Mouse (Mus musculus) testis, adult 2 months (tissue): Measurements from ENCODE around the gene Foxj3. TPM values are rescaled to one million over a fixed set of nuclear protein-coding genes. Genes with fewer than 3 reads are reported as not detected.
"Not testable (repeated sequence)": the region's sequence is repeated elsewhere in the genome, so short reads cannot be mapped to it uniquely, and the experiment has no call there.

ENCODE experiments used
- H3K27ac ChIP-seq: fragments of 200-500 bp; 2 replicates; pipeline ENCODE4 v1.5.1; 2012; ENCODE audit warnings: low read depth, low read length; ENCODE audit not compliant: control insufficient read depth, insufficient read depth
- H3K27me3 ChIP-seq: fragments of 200-500 bp; 2 replicates; pipeline ENCODE4 v1.6.1; 2012; ENCODE audit warnings: mild to moderate bottlenecking, low read length, moderate library complexity; ENCODE audit not compliant: control insufficient read depth, insufficient read depth
- H3K36me3 ChIP-seq: fragments of 200-500 bp; 2 replicates; pipeline ENCODE4 v1.6.1; 2012; ENCODE audit warnings: mild to moderate bottlenecking, low read length; ENCODE audit not compliant: control insufficient read depth, insufficient read depth
- H3K4me1 ChIP-seq: fragments of 200-500 bp; 2 replicates; pipeline ENCODE4 v1.6.1; 2012; ENCODE audit warnings: low read length; ENCODE audit not compliant: control insufficient read depth, insufficient read depth
- H3K4me3 ChIP-seq: fragments of 200-500 bp; 2 replicates; pipeline ENCODE4 v1.5.1; 2012; ENCODE audit warnings: low read depth, mild to moderate bottlenecking, low read length, moderate library complexity, mixed read lengths; ENCODE audit not compliant: control insufficient read depth
- CTCF ChIP-seq: fragments of 200-500 bp; IDR thresholded peaks from 2 replicates; pipeline ENCODE4 v1.5.1; 2012; ENCODE audit warnings: low read depth, mild to moderate bottlenecking, inconsistent platforms, low read length, moderate library complexity; ENCODE audit not compliant: control insufficient read depth, insufficient read depth, insufficient replicate concordance
- POLR2A ChIP-seq: fragments of 200-500 bp; IDR thresholded peaks from 2 replicates; pipeline ENCODE4 v1.6.1; 2012; ENCODE audit warnings: low read depth, mild to moderate bottlenecking, inconsistent platforms, low read length, moderate library complexity; ENCODE audit not compliant: control insufficient read depth
- polyA plus RNA-seq: library from polyadenylated mRNA; depleted of rRNA; stranded (reverse); fragments of >200 nt; gene quantifications from 2 replicates; pipeline ENCODE4 v1.2.3, GENCODE M21; 2012

Foxj3 gene
- polyA plus RNA-seq, 1 experiment = 8.8 TPM

DNA sequence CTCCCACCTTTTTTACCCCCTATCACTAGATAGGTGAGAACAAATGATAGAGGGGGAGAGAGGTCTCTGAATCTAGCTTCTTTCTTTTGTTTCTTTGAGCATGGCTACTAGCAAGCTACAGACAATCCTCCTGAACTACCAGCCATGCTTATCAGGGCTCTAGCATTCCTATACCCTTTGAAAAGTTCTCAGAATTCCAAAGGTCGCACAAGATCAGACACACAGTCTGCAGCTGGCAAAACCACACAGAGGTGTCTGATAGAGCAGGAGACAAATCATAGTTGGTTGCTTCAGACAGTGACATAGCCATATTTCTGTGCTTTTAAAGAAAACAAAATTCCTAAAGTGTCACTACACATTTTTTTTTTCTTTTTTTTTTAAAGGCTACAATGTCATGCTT is 62.8 kb downstream of the Foxj3 start:
- Histone ChIP-seq H3K27me3 (no peaks in the 10 kb centered on the region), H3K4me1 (no peaks in the 10 kb centered on the region), H3K27ac (no peak overlapping the region), H3K36me3 (no peaks in the 10 kb centered on the region), H3K4me3 (no peak overlapping the region)
- TF ChIP-seq CTCF (no peak), POLR2A (no peak)

DNA sequence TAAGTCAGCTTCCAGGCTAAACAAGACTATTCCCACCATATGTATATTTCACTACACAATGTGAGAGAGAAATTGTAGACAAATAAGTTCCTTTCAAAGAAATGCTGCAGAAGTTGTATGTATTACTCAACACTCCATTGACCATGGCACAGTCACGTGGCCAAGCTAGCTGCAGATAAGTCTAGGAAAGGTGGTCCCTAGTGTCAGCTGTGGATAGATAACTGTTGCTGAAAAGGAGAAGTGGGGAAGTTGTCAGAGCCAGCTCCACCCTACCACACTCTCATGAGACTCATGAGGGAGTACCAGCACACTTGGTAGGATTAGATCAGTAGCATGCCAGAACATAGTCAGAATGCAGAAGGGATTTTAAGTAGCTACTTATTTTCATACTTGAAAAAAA is 72.7 kb downstream of the Foxj3 start:
- Histone ChIP-seq H3K4me1 (no peaks in the 10 kb centered on the region), H3K36me3 (no peaks in the 10 kb centered on the region), H3K27me3 (no peaks in the 10 kb centered on the region), H3K4me3 (no peak overlapping the region), H3K27ac (no peak overlapping the region)
- TF ChIP-seq POLR2A (no peak), CTCF (no peak)

DNA sequence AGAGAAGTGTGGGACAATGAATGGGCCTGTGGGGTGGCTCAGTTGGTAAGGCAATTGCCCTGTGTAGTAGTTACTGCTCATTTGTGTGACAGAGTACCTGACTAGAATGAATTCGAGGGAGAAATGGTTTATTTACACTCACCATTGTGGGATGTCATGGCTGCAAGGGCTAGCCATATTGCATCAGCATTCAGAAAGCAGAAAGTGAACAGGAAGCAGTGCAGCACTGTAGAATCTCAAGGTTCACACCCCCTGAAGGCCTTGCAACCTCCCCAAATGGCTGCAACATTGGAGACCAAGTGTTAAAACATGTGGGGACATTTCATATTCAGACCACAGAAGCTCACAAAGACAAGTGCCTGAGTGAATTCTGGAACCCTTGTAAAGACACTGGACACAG is 77.3 kb downstream of the Foxj3 start:
- H3K4me1 ChIP-seq = no peaks in the 10 kb centered on the region
- no peak overlapping the region for H3K4me3 ChIP-seq
- no peak overlapping the region for H3K27ac ChIP-seq
- TF ChIP-seq CTCF (no peak), POLR2A (no peak)
- H3K27me3 ChIP-seq = no peaks in the 10 kb centered on the region
- no peaks in the 10 kb centered on the region for H3K36me3 ChIP-seq

DNA sequence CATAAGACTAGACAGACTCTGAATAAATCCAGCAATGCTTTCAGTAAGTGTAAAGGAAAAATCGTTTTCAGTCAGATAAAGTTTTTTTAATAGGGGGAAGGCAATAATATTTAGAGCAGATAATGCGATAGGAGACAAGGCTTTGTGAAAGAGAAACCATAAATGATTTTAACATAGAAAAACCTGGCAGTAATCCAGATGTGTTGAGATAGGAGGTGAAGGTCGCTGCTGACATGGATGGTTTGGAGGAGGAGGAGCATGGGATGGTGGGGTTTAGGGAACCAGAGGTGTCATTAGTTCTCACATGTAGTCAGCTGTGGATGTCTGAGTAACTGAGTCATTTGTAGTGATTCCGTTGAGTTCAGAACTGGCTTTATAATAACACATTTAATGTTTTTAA is 77.9 kb downstream of the Foxj3 start:
- Histone ChIP-seq H3K4me3 (no peak overlapping the region), H3K27ac (no peak overlapping the region), H3K36me3 (no peaks in the 10 kb centered on the region), H3K27me3 (no peaks in the 10 kb centered on the region), H3K4me1 (no peaks in the 10 kb centered on the region)
- no peak for TF ChIP-seq POLR2A
- TF ChIP-seq CTCF = no peak

DNA sequence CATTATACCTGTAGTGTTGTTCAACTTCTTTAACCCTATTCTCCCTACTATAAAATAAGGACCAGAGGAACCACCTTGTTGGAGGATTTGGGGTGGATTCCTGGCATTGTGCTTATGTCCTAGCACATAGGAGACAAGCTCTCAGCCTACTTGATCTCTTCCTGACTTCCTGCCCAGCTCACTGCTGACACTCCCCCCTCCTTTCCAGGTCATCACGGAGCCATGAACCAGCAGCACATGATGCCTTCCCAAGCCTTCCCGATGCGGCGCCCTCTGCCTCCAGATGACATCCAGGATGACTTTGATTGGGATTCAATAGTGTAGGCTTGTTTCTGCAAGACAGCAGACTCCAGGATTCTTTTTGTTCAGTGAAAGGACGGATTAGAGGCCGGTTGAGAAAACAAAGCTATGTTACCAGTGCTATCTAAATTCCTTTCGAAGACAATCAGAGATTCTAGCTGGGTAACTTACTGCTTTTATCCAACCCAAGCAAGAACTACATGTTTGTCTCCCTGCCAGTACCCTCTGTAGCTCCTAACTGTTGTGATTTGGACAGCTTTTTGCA is 89.4 kb downstream of the Foxj3 start:
- Histone ChIP-seq H3K4me1 (no peaks in the 10 kb centered on the region), H3K36me3 (peaks cover 5% of the 10 kb centered on the region), H3K27me3 (no peaks in the 10 kb centered on the region), H3K27ac (no peak overlapping the region), H3K4me3 (no peak overlapping the region)
- TF ChIP-seq POLR2A = no peak
- no peak for TF ChIP-seq CTCF

- Histone ChIP-seq H3K36me3 (peaks cover 5% of the 10 kb centered on the region), H3K4me1 (no peaks in the 10 kb centered on the region), H3K27me3 (no peaks in the 10 kb centered on the region), H3K4me3 (no peak overlapping the region), H3K27ac (no peak overlapping the region)
- TF ChIP-seq POLR2A (no peak), CTCF (no peak)
Measured at GRCm38 (mm10) chr4:119626876-119627275, 90.1 kb downstream of the Foxj3 start.

GRCm38 (mm10) chr4:119627317-119627716 is 90.5 kb downstream of the Foxj3 start:
- TF ChIP-seq POLR2A = no peak
- TF ChIP-seq CTCF = no peak
- no peaks in the 10 kb centered on the region for H3K27me3 ChIP-seq
- H3K27ac ChIP-seq = no peak overlapping the region
- no peak overlapping the region for H3K4me3 ChIP-seq
- no peaks in the 10 kb centered on the region for H3K4me1 ChIP-seq
- peaks cover 5% of the 10 kb centered on the region for H3K36me3 ChIP-seq

DNA sequence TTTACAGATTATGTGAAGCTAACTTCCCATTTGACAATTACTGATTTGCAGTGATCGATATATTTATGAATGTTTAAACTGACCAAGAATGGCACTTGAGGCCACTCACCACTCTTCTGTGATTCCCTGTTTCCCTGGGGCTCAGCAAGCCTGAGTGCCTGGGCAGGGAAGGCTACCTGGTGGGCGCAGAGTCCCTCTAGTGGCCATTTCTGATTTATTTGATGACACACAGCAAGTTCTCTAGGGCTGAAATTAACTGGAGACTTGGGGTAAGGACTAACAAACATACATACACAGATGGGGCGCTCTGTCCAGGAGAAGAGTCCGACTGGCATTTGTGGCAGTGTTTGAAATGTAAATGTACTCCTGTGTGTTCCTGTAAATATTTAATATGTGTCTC is 91.6 kb downstream of the Foxj3 start:
- H3K4me1 ChIP-seq, H3K36me3 ChIP-seq, H3K4me3 ChIP-seq, H3K27me3 ChIP-seq, H3K27ac ChIP-seq: not testable (repeated sequence)
